Mouse (Mus musculus): ENCODE measurements at regions not wholly inside any gene's neighbourhood (a gene's known extent, or its start where the extent isn't known, plus 50 kb on each side); places are given as distances from the start of the nearest gene placed in this dataset.

- DNase-seq (ENCODE audit: low spot score) (no peak), ATAC-seq (ENCODE audit: low FRiP score) (no peak)
- H3K9ac ChIP-seq (ENCODE audit: low read depth, low read length), result no peak overlapping the region
- no peak overlapping the region for H3K4me2 ChIP-seq (replicated peaks; ENCODE audit: low read depth, low read length)
- H3K9me3 ChIP-seq (ENCODE audit: control insufficient read depth, low read length), result no peaks in the 10 kb centered on the region
- H3K27me3 ChIP-seq (ENCODE audit: control insufficient read depth, insufficient read depth, low read length), result no peaks in the 10 kb centered on the region
- H3K4me1 ChIP-seq (replicated peaks; ENCODE audit: control insufficient read depth, insufficient read depth, low read length), result no peaks in the 10 kb centered on the region
- H3K4me3 ChIP-seq (ENCODE audit: low read depth, low read length), result no peak overlapping the region
- no peak overlapping the region for H3K27ac ChIP-seq (ENCODE audit: low read depth, low read length)
- WGBS, result 81% methylated on average over 8 of the region's 8 CpGs
- H3K36me3 ChIP-seq (ENCODE audit: control insufficient read depth, insufficient read depth, low read length), result no peaks in the 10 kb centered on the region
These were observed 319.8 kb upstream of the 1700056E22Rik start for GRCm38 (mm10) chr1:184353832-184354449.

DNA sequence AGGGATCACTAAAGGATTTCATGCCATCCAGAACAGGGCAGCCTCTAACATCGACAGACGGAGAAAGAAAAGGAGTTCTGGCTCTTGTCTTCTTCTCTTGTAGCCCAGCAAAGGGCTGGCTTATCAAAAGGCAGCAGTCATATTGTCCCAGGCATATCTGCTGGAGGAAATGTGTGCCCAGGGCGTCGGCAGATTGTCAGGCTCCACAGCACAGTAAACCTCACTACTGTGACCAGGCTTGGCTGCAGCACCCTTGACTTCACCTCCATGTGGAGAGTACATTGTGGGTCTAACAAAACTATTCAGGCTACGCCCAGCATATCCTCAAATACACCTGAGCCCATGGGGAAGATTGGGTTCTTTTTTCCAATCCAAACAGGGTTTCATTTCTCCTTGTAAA, 317.7 kb upstream of the 1700056E22Rik start:
- DNase-seq (ENCODE audit: low spot score), result no peak
- no peaks in the 10 kb centered on the region for H3K27me3 ChIP-seq (ENCODE audit: control insufficient read depth, insufficient read depth, low read length)

DNA sequence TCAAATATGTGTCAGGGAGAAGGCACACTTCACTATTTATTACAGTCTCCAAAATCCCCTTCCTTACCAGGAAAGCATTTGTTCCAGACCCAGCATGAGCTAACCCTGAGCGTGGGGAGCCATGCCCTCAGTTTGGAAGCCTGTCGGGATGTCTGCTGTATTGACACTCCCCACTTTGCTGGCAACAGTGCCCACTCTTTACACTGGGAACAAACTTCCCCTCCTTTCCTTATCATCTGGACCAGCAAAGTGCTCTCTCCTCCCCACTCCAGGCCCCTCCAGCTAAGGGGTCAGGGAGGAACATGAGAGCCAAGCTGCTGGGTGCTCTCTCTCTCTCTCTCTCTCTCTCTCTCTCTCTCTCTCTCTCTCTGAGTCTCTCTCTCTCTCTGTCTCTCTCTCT, 310.7 kb upstream of the 1700056E22Rik start:
- Histone ChIP-seq H3K4me3 (ENCODE audit: low read depth, low read length) (no peak overlapping the region), H3K4me2 (replicated peaks; ENCODE audit: low read depth, low read length) (no peak overlapping the region), H3K9me3 (ENCODE audit: control insufficient read depth, low read length) (no peaks in the 10 kb centered on the region), H3K27ac (ENCODE audit: low read depth, low read length) (no peak overlapping the region), H3K9ac (ENCODE audit: low read depth, low read length) (no peak overlapping the region), H3K36me3 (ENCODE audit: control insufficient read depth, insufficient read depth, low read length) (no peaks in the 10 kb centered on the region), H3K4me1 (replicated peaks; ENCODE audit: control insufficient read depth, insufficient read depth, low read length) (no peaks in the 10 kb centered on the region), H3K27me3 (ENCODE audit: control insufficient read depth, insufficient read depth, low read length) (no peaks in the 10 kb centered on the region)
- ATAC-seq (ENCODE audit: low FRiP score) (no peak), DNase-seq (ENCODE audit: low spot score) (no peak)
- WGBS, result 60% methylated on average over 2 of the region's 2 CpGs

More for the DNA sequence above, 317.7 kb upstream of the 1700056E22Rik start:
- H3K9me3 ChIP-seq (ENCODE audit: control insufficient read depth, low read length), result no peaks in the 10 kb centered on the region
- no peak for ATAC-seq (ENCODE audit: low FRiP score)
- H3K9ac ChIP-seq (ENCODE audit: low read depth, low read length), result no peak overlapping the region
- H3K4me1 ChIP-seq (replicated peaks; ENCODE audit: control insufficient read depth, insufficient read depth, low read length), result no peaks in the 10 kb centered on the region
- no peak overlapping the region for H3K4me3 ChIP-seq (ENCODE audit: low read depth, low read length)
- H3K27ac ChIP-seq (ENCODE audit: low read depth, low read length), result no peak overlapping the region
- H3K36me3 ChIP-seq (ENCODE audit: control insufficient read depth, insufficient read depth, low read length), result no peaks in the 10 kb centered on the region
- 82% methylated on average over 5 of the region's 5 CpGs for WGBS
- H3K4me2 ChIP-seq (replicated peaks; ENCODE audit: low read depth, low read length), result no peak overlapping the region

- H3K27ac ChIP-seq (ENCODE audit: low read depth, low read length), result no peak overlapping the region
- H3K4me2 ChIP-seq (replicated peaks; ENCODE audit: low read depth, low read length), result no peak overlapping the region
- H3K27me3 ChIP-seq (ENCODE audit: control insufficient read depth, insufficient read depth, low read length), result no peaks in the 10 kb centered on the region
- H3K4me3 ChIP-seq (ENCODE audit: low read depth, low read length), result no peak overlapping the region
- no peaks in the 10 kb centered on the region for H3K9me3 ChIP-seq (ENCODE audit: control insufficient read depth, low read length)
- ATAC-seq (ENCODE audit: low FRiP score), result no peak
- no peaks in the 10 kb centered on the region for H3K4me1 ChIP-seq (replicated peaks; ENCODE audit: control insufficient read depth, insufficient read depth, low read length)
- no peak overlapping the region for H3K9ac ChIP-seq (ENCODE audit: low read depth, low read length)
- WGBS, result 80% methylated on average over 3 of the region's 3 CpGs
- DNase-seq (ENCODE audit: low spot score), result no peak
- H3K36me3 ChIP-seq (ENCODE audit: control insufficient read depth, insufficient read depth, low read length), result no peaks in the 10 kb centered on the region
These were observed 301.9 kb upstream of the 1700056E22Rik start for GRCm38 (mm10) chr1:184335952-184336351.

GRCm38 (mm10) chr1:184335281-184335680, 301.2 kb upstream of the 1700056E22Rik start:
- Histone ChIP-seq H3K27me3 (ENCODE audit: control insufficient read depth, insufficient read depth, low read length) (no peaks in the 10 kb centered on the region), H3K27ac (ENCODE audit: low read depth, low read length) (no peak overlapping the region), H3K9ac (ENCODE audit: low read depth, low read length) (no peak overlapping the region), H3K4me3 (ENCODE audit: low read depth, low read length) (no peak overlapping the region), H3K4me2 (replicated peaks; ENCODE audit: low read depth, low read length) (no peak overlapping the region), H3K9me3 (ENCODE audit: control insufficient read depth, low read length) (no peaks in the 10 kb centered on the region), H3K36me3 (ENCODE audit: control insufficient read depth, insufficient read depth, low read length) (no peaks in the 10 kb centered on the region), H3K4me1 (replicated peaks; ENCODE audit: control insufficient read depth, insufficient read depth, low read length) (no peaks in the 10 kb centered on the region)
- DNase-seq (ENCODE audit: low spot score), result peak; percentile 17
- no peak for ATAC-seq (ENCODE audit: low FRiP score)
- whole genome bisulfite sequencing, result 51% methylated on average over 6 of the region's 6 CpGs

DNA sequence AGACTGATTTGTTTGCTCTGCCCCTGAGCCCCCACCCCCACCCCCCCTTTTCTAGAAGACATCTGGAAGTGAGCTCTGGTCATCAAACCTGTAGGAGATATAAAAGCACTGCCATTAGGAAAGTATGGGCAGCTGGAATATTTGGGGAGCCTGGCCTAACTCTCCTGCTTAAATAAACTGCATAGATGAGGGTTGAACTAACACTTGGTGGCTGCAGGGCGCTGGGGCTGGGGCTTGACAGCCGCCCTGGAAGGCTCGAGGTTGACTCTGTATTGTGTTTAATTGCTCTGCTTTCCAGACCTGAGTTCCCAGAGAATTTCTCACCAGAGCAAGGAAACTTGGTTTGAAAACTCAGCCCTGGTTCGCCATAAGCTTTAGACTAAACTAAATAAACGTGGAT, 300.7 kb upstream of the 1700056E22Rik start:
- 62% methylated on average over 5 of the region's 5 CpGs for WGBS

GRCm38 (mm10) chr1:184333086-184333485, 299.0 kb upstream of the 1700056E22Rik start:
- H3K4me1 ChIP-seq (replicated peaks; ENCODE audit: control insufficient read depth, insufficient read depth, low read length), result no peaks in the 10 kb centered on the region
- WGBS, result 87% methylated on average over 5 of the region's 5 CpGs

More for the DNA sequence above, 300.7 kb upstream of the 1700056E22Rik start:
- DNase-seq (ENCODE audit: low spot score) (no peak), ATAC-seq (ENCODE audit: low FRiP score) (no peak)
- no peaks in the 10 kb centered on the region for H3K9me3 ChIP-seq (ENCODE audit: control insufficient read depth, low read length)
- H3K27ac ChIP-seq (ENCODE audit: low read depth, low read length), result no peak overlapping the region
- no peaks in the 10 kb centered on the region for H3K4me1 ChIP-seq (replicated peaks; ENCODE audit: control insufficient read depth, insufficient read depth, low read length)
- H3K36me3 ChIP-seq (ENCODE audit: control insufficient read depth, insufficient read depth, low read length), result no peaks in the 10 kb centered on the region
- H3K4me3 ChIP-seq (ENCODE audit: low read depth, low read length), result no peak overlapping the region
- H3K9ac ChIP-seq (ENCODE audit: low read depth, low read length), result no peak overlapping the region
- H3K4me2 ChIP-seq (replicated peaks; ENCODE audit: low read depth, low read length), result no peak overlapping the region
- no peaks in the 10 kb centered on the region for H3K27me3 ChIP-seq (ENCODE audit: control insufficient read depth, insufficient read depth, low read length)

DNA sequence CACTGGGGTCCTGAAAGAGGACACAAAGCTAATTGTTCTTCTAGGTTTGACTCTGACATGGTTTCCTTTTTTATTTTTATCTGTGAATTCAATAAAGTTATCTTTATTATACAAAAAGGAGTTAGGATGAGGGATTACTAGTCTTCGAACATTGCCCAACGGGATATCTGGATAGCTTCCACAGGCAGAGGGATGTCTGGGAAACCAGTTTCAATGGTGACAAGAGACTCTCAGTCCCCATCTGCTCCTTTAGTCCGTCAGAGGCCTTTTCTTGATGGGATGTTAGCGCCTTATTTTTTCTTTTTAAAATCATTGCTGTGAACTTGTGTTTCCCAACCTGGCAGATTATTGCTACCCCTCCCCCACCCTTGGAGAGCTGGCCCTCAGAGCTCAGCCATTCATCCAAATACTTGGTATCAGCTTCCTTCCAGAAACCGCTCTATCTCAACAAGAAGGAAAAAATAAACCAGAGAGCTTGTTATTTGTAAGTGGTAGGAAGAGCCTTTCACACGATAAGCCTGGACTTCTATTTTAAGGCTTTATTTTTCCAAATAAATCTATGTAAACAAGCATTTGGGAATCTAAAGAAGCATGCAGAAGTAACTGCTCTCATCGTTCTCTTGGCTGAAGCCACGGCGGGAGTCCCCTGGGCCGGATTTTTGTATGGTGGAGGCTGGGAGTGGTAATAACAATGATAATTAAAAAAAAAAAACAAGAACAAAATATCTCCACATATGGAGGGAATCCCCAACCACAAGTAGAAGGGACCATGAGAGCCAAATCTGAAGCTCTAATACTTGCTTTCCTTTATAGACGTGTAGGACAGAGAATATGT, 296.6 kb upstream of the 1700056E22Rik start:
- Histone ChIP-seq H3K36me3 (ENCODE audit: control insufficient read depth, insufficient read depth, low read length) (no peaks in the 10 kb centered on the region), H3K9me3 (ENCODE audit: control insufficient read depth, low read length) (no peaks in the 10 kb centered on the region), H3K27me3 (ENCODE audit: control insufficient read depth, insufficient read depth, low read length) (no peaks in the 10 kb centered on the region), H3K4me2 (replicated peaks; ENCODE audit: low read depth, low read length) (no peak overlapping the region), H3K4me1 (replicated peaks; ENCODE audit: control insufficient read depth, insufficient read depth, low read length) (no peaks in the 10 kb centered on the region), H3K27ac (ENCODE audit: low read depth, low read length) (no peak overlapping the region), H3K4me3 (ENCODE audit: low read depth, low read length) (no peak overlapping the region), H3K9ac (ENCODE audit: low read depth, low read length) (no peak overlapping the region)
- WGBS, result 87% methylated on average over 11 of the region's 11 CpGs
- DNase-seq (ENCODE audit: low spot score) (no peak), ATAC-seq (ENCODE audit: low FRiP score) (no peak)

More at GRCm38 (mm10) chr1:184333086-184333485, 299.0 kb upstream of the 1700056E22Rik start:
- H3K9me3 ChIP-seq (ENCODE audit: control insufficient read depth, low read length), result no peaks in the 10 kb centered on the region
- DNase-seq (ENCODE audit: low spot score) (no peak), ATAC-seq (ENCODE audit: low FRiP score) (no peak)
- H3K9ac ChIP-seq (ENCODE audit: low read depth, low read length), result no peak overlapping the region
- H3K4me3 ChIP-seq (ENCODE audit: low read depth, low read length), result no peak overlapping the region
- no peaks in the 10 kb centered on the region for H3K36me3 ChIP-seq (ENCODE audit: control insufficient read depth, insufficient read depth, low read length)
- no peak overlapping the region for H3K27ac ChIP-seq (ENCODE audit: low read depth, low read length)
- no peaks in the 10 kb centered on the region for H3K27me3 ChIP-seq (ENCODE audit: control insufficient read depth, insufficient read depth, low read length)
- no peak overlapping the region for H3K4me2 ChIP-seq (replicated peaks; ENCODE audit: low read depth, low read length)

- H3K9me3 ChIP-seq (ENCODE audit: control insufficient read depth, low read length), result no peaks in the 10 kb centered on the region
- no peaks in the 10 kb centered on the region for H3K4me1 ChIP-seq (replicated peaks; ENCODE audit: control insufficient read depth, insufficient read depth, low read length)
- WGBS, result 87% methylated on average over 3 of the region's 3 CpGs
- DNase-seq (ENCODE audit: low spot score) (no peak), ATAC-seq (ENCODE audit: low FRiP score) (no peak)
- H3K27me3 ChIP-seq (ENCODE audit: control insufficient read depth, insufficient read depth, low read length), result no peaks in the 10 kb centered on the region
- H3K4me3 ChIP-seq (ENCODE audit: low read depth, low read length), result no peak overlapping the region
- H3K4me2 ChIP-seq (replicated peaks; ENCODE audit: low read depth, low read length), result no peak overlapping the region
- no peaks in the 10 kb centered on the region for H3K36me3 ChIP-seq (ENCODE audit: control insufficient read depth, insufficient read depth, low read length)
- H3K27ac ChIP-seq (ENCODE audit: low read depth, low read length), result no peak overlapping the region
- H3K9ac ChIP-seq (ENCODE audit: low read depth, low read length), result no peak overlapping the region
These were observed 292.1 kb upstream of the 1700056E22Rik start for GRCm38 (mm10) chr1:184326191-184326590.

Data from hindbrain, embryonic 11.5 days (tissue).